Mouse (Mus musculus) lung, postnatal 0 days (tissue): Measurements from ENCODE around the gene Htr2a. TPM values are rescaled to one million over a fixed set of nuclear protein-coding genes. Genes with fewer than 3 reads are reported as not detected.

Source experiments
- ATAC-seq: fragments of 200-750 bp; cut with Nextera tagmentation; 2 replicates; pipeline ENCODE4 v1.8.0; 2017; ENCODE audit warnings: moderate library complexity
- DNase-seq: peaks from one replicate; pipeline ENCODE4 v3.0.0-alpha.2; 2016; ENCODE audit warnings: low spot score
- H3K27ac ChIP-seq: fragments of 300-500 bp; sonication (generic); 2 replicates; pipeline ENCODE4 v1.5.1; 2014; ENCODE audit warnings: antibody characterized with exemption, mild to moderate bottlenecking, low read length, mixed read lengths
- H3K27me3 ChIP-seq: fragments of 300-500 bp; sonication (generic); replicated peaks from 2 replicates; pipeline ENCODE4 v1.6.1; 2014; ENCODE audit warnings: low read length, mixed read lengths; ENCODE audit not compliant: insufficient read depth
- H3K36me3 ChIP-seq: fragments of 300-500 bp; sonication (generic); 2 replicates; pipeline ENCODE4 v1.6.1; 2014; ENCODE audit warnings: low read length, mixed read lengths; ENCODE audit not compliant: insufficient read depth
- H3K4me1 ChIP-seq: fragments of 300-500 bp; sonication (generic); 2 replicates; pipeline ENCODE4 v1.6.1; 2014; ENCODE audit warnings: antibody characterized with exemption, low read depth, low read length, mixed read lengths; ENCODE audit not compliant: insufficient read depth
- H3K4me2 ChIP-seq: fragments of 300-500 bp; sonication (generic); replicated peaks from 2 replicates; pipeline ENCODE4 v1.6.1; 2014; ENCODE audit warnings: low read depth, mild to moderate bottlenecking, low read length, moderate library complexity, mixed read lengths
- H3K4me3 ChIP-seq: fragments of 300-500 bp; sonication (generic); 2 replicates; pipeline ENCODE4 v1.5.1; 2014; ENCODE audit warnings: low read depth, low read length
- H3K9ac ChIP-seq: fragments of 300-500 bp; sonication (generic); replicated peaks from 2 replicates; pipeline ENCODE4 v1.6.1; 2014; ENCODE audit warnings: low read depth, mild to moderate bottlenecking
- H3K9me3 ChIP-seq: fragments of 300-500 bp; sonication (generic); 2 replicates; pipeline ENCODE4 v1.6.1; 2016; ENCODE audit warnings: low read length, mixed read lengths
- CTCF ChIP-seq: IDR thresholded peaks from 2 replicates; pipeline ENCODE4 v1.5.1; 2016; ENCODE audit warnings: antibody characterized with exemption, mild to moderate bottlenecking
- EP300 ChIP-seq: IDR thresholded peaks from 2 replicates; pipeline ENCODE4 v1.6.1; 2016; ENCODE audit warnings: antibody characterized with exemption, mild to moderate bottlenecking, control low read depth
- WGBS: fragments of 180-500 bp; shearing (Covaris S2); extraction: QIAGEN DNeasy Blood & Tissue Kit; methylation state at CpG from one replicate; pipeline ENCODE4 v1.1.7; 2014; 5-methylcytosine and 5-hydroxymethylcytosine counted together
- polyA plus RNA-seq: library from polyadenylated mRNA; unstranded; fragments of >200 nt; fragmentation: Nextera tagmentation; extraction: Ambion mirVana; gene quantifications from 2 replicates; pipeline ENCODE4 v1.2.1, GENCODE M21; 2015

Gene Htr2a
- polyA plus RNA-seq, 1 experiment from 2014 or later, result 0.68 TPM

DNA sequence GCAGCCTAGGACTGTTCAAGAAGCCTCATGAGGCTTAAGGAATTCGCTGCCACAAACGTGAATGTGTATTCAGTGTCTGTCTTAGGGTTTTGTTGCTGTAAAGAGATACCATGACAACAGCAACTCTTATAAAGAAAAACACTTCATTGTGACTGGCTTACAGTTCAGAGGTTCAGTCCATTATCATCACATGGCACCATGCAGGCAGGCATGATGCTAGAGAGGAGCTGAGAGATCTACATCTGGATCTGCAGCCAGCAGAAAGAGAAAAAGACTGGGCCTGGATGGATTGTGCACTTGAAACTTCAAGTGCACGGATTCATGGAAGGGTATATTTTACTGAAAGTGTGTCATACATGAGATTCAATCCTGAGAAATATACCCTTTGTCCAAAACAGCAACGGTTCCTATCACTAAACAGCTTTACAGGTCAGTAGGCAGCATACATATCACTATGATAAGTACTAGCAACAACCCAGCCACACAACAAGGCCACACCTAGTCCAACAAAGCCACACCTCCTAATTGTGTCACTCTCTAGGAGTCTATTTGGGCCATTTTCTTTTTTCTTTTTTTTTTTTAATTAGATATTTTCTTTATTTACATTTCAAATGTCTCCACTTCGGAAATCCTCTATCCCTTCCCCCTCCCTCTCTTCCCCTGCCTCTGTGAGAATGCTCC lies 43.8 kb downstream of the Htr2a start:
- no peaks in the 10 kb centered on the region for H3K9me3 ChIP-seq
- H3K4me2 ChIP-seq, result no peak overlapping the region
- no peak overlapping the region for H3K9ac ChIP-seq
- no peaks in the 10 kb centered on the region for H3K4me1 ChIP-seq
- no peak overlapping the region for H3K27ac ChIP-seq
- H3K36me3 ChIP-seq, result no peaks in the 10 kb centered on the region
- DNase-seq, result no peak
- ATAC-seq, result no peak
- WGBS, result 69% methylated on average over 5 of the region's 5 CpGs
- no peaks in the 10 kb centered on the region for H3K27me3 ChIP-seq
- TF ChIP-seq EP300 (no peak), CTCF (no peak)
- H3K4me3 ChIP-seq, result no peak overlapping the region

GRCm38 (mm10) chr14:74691963-74692362 lies 51.3 kb downstream of the Htr2a start:
- no peak overlapping the region for H3K9ac ChIP-seq
- H3K4me3 ChIP-seq, result no peak overlapping the region
- no peaks in the 10 kb centered on the region for H3K36me3 ChIP-seq
- TF ChIP-seq EP300 (no peak), CTCF (no peak)
- DNase-seq, result no peak
- H3K27ac ChIP-seq, result no peak overlapping the region
- no peaks in the 10 kb centered on the region for H3K4me1 ChIP-seq
- ATAC-seq, result no peak
- no peaks in the 10 kb centered on the region for H3K27me3 ChIP-seq
- H3K9me3 ChIP-seq, result no peaks in the 10 kb centered on the region
- WGBS, result 89% methylated on average over 2 of the region's 2 CpGs
- no peak overlapping the region for H3K4me2 ChIP-seq

GRCm38 (mm10) chr14:74696766-74697165 lies 56.1 kb downstream of the Htr2a start:
- TF ChIP-seq EP300 (no peak), CTCF (no peak)
- H3K27me3 ChIP-seq, result no peaks in the 10 kb centered on the region

DNA sequence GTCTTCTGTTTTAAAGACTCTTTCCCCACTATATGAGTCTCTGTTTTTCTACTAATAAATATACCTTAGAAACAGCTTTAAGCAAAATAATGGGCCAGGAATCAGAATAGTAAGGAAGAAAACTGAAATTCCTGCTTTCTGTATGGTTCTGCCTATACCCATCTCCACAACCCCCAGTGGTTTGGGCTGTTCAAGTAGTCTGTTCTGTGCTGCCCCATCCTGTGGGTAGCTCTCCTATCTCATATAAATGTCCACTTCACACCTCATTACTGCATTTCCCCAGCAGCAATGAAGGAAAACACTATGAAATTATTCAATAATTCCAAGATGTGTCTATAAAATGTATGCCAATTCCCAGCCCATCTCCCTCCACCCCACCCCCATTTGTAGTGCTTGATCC lies 56.8 kb downstream of the Htr2a start:
- Histone ChIP-seq H3K4me2 (no peak overlapping the region), H3K36me3 (no peaks in the 10 kb centered on the region), H3K27me3 (no peaks in the 10 kb centered on the region), H3K4me1 (no peaks in the 10 kb centered on the region), H3K4me3 (no peak overlapping the region), H3K9me3 (no peaks in the 10 kb centered on the region), H3K9ac (no peak overlapping the region), H3K27ac (no peak overlapping the region)
- no peak for ATAC-seq
- DNase-seq, result no peak
- TF ChIP-seq EP300, result no peak

More at GRCm38 (mm10) chr14:74696766-74697165, 56.1 kb downstream of the Htr2a start:
- H3K4me1 ChIP-seq, result no peaks in the 10 kb centered on the region
- H3K27ac ChIP-seq, result no peak overlapping the region
- no peak overlapping the region for H3K4me3 ChIP-seq
- no peak for ATAC-seq
- DNase-seq, result no peak
- WGBS, result 34% methylated on average over 4 of the region's 4 CpGs
- H3K4me2 ChIP-seq, result no peak overlapping the region
- no peak overlapping the region for H3K9ac ChIP-seq
- H3K9me3 ChIP-seq, result no peaks in the 10 kb centered on the region
- H3K36me3 ChIP-seq, result no peaks in the 10 kb centered on the region

- H3K27me3 ChIP-seq, result no peaks in the 10 kb centered on the region
- TF ChIP-seq EP300 (no peak), CTCF (no peak)
- no peak for ATAC-seq
Observed at GRCm38 (mm10) chr14:74699241-74699640, 58.6 kb downstream of the Htr2a start.

DNA sequence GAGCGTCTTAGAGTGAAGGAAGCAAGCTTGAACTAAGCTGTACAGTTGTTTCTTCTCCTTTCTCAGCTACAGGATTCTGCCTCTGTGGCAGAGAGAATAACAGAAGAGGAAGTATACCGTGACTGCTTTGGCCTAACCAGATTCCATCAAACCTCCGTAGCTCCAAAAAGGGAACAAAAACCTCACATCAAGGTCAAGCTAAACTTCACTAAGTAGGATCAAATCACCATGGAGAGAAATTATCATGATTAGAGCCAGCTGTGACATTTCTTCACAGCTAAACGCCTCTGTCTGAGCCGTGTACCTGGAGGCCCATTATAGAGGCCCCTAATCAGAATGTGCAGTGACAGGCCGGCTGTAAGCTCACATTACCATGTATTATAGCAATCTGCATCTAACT lies 63.3 kb downstream of the Htr2a start:
- H3K27me3 ChIP-seq, result no peaks in the 10 kb centered on the region
- H3K4me2 ChIP-seq, result no peak overlapping the region
- TF ChIP-seq EP300 (no peak), CTCF (no peak)
- 37% methylated on average over 6 of the region's 6 CpGs for WGBS
- H3K9me3 ChIP-seq, result no peaks in the 10 kb centered on the region
- H3K4me3 ChIP-seq, result no peak overlapping the region
- no peaks in the 10 kb centered on the region for H3K36me3 ChIP-seq
- DNase-seq, result peak; percentile 9
- H3K4me1 ChIP-seq, result no peaks in the 10 kb centered on the region
- ATAC-seq, result no peak
- H3K27ac ChIP-seq, result no peak overlapping the region
- H3K9ac ChIP-seq, result no peak overlapping the region

More at GRCm38 (mm10) chr14:74699241-74699640, 58.6 kb downstream of the Htr2a start:
- Histone ChIP-seq H3K9ac (no peak overlapping the region), H3K9me3 (no peaks in the 10 kb centered on the region), H3K4me1 (no peaks in the 10 kb centered on the region), H3K4me3 (no peak overlapping the region), H3K36me3 (no peaks in the 10 kb centered on the region), H3K27ac (no peak overlapping the region), H3K4me2 (no peak overlapping the region)
- WGBS, result 73% methylated on average over 3 of the region's 3 CpGs
- DNase-seq, result no peak

DNA sequence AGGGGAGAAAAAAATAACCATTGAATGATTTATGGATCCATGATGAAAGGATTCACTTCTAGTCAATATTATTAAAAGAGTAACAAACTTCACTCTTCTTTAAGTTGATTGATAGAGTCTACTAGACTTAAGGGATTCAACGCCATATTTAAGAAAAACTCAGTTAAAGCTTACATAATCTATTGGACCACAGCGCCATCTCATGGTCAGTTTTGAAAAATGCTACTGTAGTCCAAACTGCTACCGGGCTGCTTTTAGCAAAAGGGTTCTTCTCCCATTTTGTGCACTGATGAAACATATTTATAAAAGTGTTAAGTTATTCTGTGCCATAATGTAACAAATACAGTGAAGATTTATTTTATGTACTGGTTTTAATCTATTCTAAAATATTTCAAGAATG lies 68.4 kb downstream of the Htr2a start:
- H3K4me1 ChIP-seq, result no peaks in the 10 kb centered on the region
- H3K36me3 ChIP-seq, result no peaks in the 10 kb centered on the region
- 17% methylated on average over 3 of the region's 3 CpGs for WGBS
- H3K9me3 ChIP-seq, result no peaks in the 10 kb centered on the region
- TF ChIP-seq CTCF (peak; percentile 69), EP300 (no peak)
- H3K4me3 ChIP-seq, result no peak overlapping the region
- no peaks in the 10 kb centered on the region for H3K27me3 ChIP-seq
- ATAC-seq (no peak), DNase-seq (peak; percentile 78)
- H3K27ac ChIP-seq, result no peak overlapping the region
- no peak overlapping the region for H3K9ac ChIP-seq
- H3K4me2 ChIP-seq, result no peak overlapping the region
